Mouse (Mus musculus): ENCODE data around the gene Fhod1.

DNA sequence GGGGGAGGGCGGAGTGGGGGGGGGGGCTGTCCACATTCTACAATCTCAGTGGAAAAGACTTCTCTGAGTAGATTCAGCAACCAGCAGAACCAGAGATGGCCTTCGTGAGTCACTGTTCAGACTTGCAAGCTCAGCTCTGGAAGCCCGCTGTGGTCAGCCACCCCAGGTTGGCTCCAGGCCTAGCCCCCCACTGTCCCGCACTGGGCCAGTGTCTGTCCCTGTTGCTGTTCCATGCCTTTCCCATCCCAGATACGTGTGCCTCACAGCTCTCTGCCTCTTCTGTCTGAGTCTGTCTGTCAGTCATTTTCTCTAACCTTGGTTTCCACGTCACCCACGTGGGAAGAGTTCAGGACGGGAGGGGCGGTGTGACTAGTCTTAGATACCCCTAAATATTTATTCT, 24.7 kb upstream of the Fhod1 start:
- no peak for TF ChIP-seq GATA1 (IDR thresholded peaks at IDR 0.05; ENCODE audit: borderline replicate concordance, low read length)
- TF ChIP-seq FLI1 (IDR thresholded peaks at IDR 0.05; ENCODE audit: low read length): no peak
